Mouse (Mus musculus) kidney, embryonic 15.5 days (tissue): ENCODE data around the gene 2610042L04Rik. TPM values are rescaled to one million over a fixed set of nuclear protein-coding genes. Genes with fewer than 3 reads are reported as not detected.
A peak's percentile ranks its signal among the peaks of the same experiment; 100 is the strongest.
"Not testable (repeated sequence)": the region's sequence is repeated elsewhere in the genome, so short reads cannot be mapped to it uniquely, and the experiment has no call there.

Experiments used
- ATAC-seq: fragments of 200-750 bp; cut with Nextera tagmentation; replicated peaks from 2 replicates; pipeline ENCODE4 v1.8.0; 2017; ENCODE audit warnings: moderate TSS enrichment; ENCODE audit not compliant: low FRiP score
- H3K27ac ChIP-seq: fragments of 300-500 bp; sonication (generic); 2 replicates; pipeline ENCODE4 v1.5.1; 2015; ENCODE audit warnings: mild to moderate bottlenecking, inconsistent platforms
- H3K27me3 ChIP-seq: fragments of 300-500 bp; sonication (generic); 2 replicates; pipeline ENCODE4 v1.6.1; 2015; ENCODE audit warnings: inconsistent platforms
- H3K36me3 ChIP-seq: fragments of 300-500 bp; sonication (generic); 2 replicates; pipeline ENCODE4 v1.6.1; 2015; ENCODE audit warnings: inconsistent platforms
- H3K4me1 ChIP-seq: fragments of 300-500 bp; sonication (generic); 2 replicates; pipeline ENCODE4 v1.6.1; 2015; ENCODE audit warnings: inconsistent platforms
- H3K4me2 ChIP-seq: fragments of 300-500 bp; sonication (generic); 2 replicates; pipeline ENCODE4 v1.6.1; 2015; ENCODE audit warnings: moderate library complexity, mild to moderate bottlenecking, inconsistent platforms
- H3K4me3 ChIP-seq: fragments of 300-500 bp; sonication (generic); replicated peaks from 2 replicates; pipeline ENCODE4 v1.5.1; 2015; ENCODE audit warnings: mild to moderate bottlenecking, inconsistent platforms
- H3K9ac ChIP-seq: fragments of 300-500 bp; sonication (generic); 2 replicates; pipeline ENCODE4 v1.6.1; 2015; ENCODE audit warnings: mild to moderate bottlenecking, inconsistent platforms
- H3K9me3 ChIP-seq: fragments of 300-500 bp; sonication (generic); replicated peaks from 2 replicates; pipeline ENCODE4 v1.6.1; 2016; ENCODE audit warnings: inconsistent platforms
- WGBS: fragments of 180-500 bp; shearing (Covaris S2); methylation state at CpG from one replicate; pipeline ENCODE4 v1.1.7; 2015; ENCODE audit warnings: mixed read lengths; 5-methylcytosine and 5-hydroxymethylcytosine counted together
- polyA plus RNA-seq: library from polyadenylated mRNA; unstranded; fragments of >200 nt; fragmentation: Nextera tagmentation; extraction: Ambion mirVana; gene quantifications from 2 replicates; pipeline ENCODE4 v1.2.1, GENCODE M21; 2015

The 2610042L04Rik gene
- polyA plus RNA-seq = 0.10 TPM in 1 of 2 replicates, not detected in the other

- not testable (repeated sequence) for ATAC-seq, H3K27me3 ChIP-seq, H3K36me3 ChIP-seq, H3K27ac ChIP-seq, H3K9ac ChIP-seq, H3K9me3 ChIP-seq, H3K4me1 ChIP-seq
- Histone ChIP-seq H3K4me3 (peak within 1 kb of the TSS; percentile 37), H3K4me2 (peak within 1 kb of the TSS; percentile 73)
- WGBS = 3% methylated on average over 30 of the region's 48 CpGs
Observed at GRCm38 (mm10) chr14:4334476-4335080, at the start of gene 2610042L04Rik. Gene 2610042L04Rik, plus strand, starts transcription at chr14:4334763.

GRCm38 (mm10) chr14:4316983-4317382 lies 17.6 kb upstream of the 2610042L04Rik start, which contains the start of gene Gm3149:
Gene Gm3149, plus strand, starts transcription at chr14:4317283.
- not testable (repeated sequence) for H3K4me2 ChIP-seq, H3K36me3 ChIP-seq, H3K9ac ChIP-seq, H3K27me3 ChIP-seq, ATAC-seq, H3K4me3 ChIP-seq, H3K4me1 ChIP-seq, H3K27ac ChIP-seq, H3K9me3 ChIP-seq
- no CpG with 5 or more reads among the region's 1 CpGs for WGBS

GRCm38 (mm10) chr14:4335506-4335905 lies 943 bp downstream of the 2610042L04Rik start:
- 5% methylated on average over 8 of the region's 8 CpGs for WGBS
- ATAC-seq = not testable (repeated sequence)

GRCm38 (mm10) chr14:4368991-4369390 lies 34.4 kb downstream of the 2610042L04Rik start:
- not testable (repeated sequence) for H3K4me2 ChIP-seq, H3K4me3 ChIP-seq, H3K36me3 ChIP-seq, ATAC-seq, H3K9me3 ChIP-seq, H3K27me3 ChIP-seq, H3K9ac ChIP-seq, H3K27ac ChIP-seq, H3K4me1 ChIP-seq
- 88% methylated on average over 3 of the region's 3 CpGs for WGBS

More at GRCm38 (mm10) chr14:4335506-4335905, 943 bp downstream of the 2610042L04Rik start:
- H3K4me3 ChIP-seq, H3K27ac ChIP-seq, H3K9ac ChIP-seq, H3K27me3 ChIP-seq, H3K36me3 ChIP-seq, H3K9me3 ChIP-seq, H3K4me1 ChIP-seq, H3K4me2 ChIP-seq: not testable (repeated sequence)

- H3K4me2 ChIP-seq, H3K9me3 ChIP-seq, H3K27me3 ChIP-seq, H3K27ac ChIP-seq, ATAC-seq, H3K36me3 ChIP-seq, H3K4me1 ChIP-seq, H3K9ac ChIP-seq, H3K4me3 ChIP-seq: not testable (repeated sequence)
- WGBS = 79% methylated on average over 3 of the region's 3 CpGs
Observed at GRCm38 (mm10) chr14:4369691-4370090, 35.1 kb downstream of the 2610042L04Rik start.

- not testable (repeated sequence) for H3K9ac ChIP-seq, H3K36me3 ChIP-seq, H3K27ac ChIP-seq, H3K4me3 ChIP-seq, H3K9me3 ChIP-seq, ATAC-seq, H3K27me3 ChIP-seq, H3K4me2 ChIP-seq, H3K4me1 ChIP-seq
Observed at GRCm38 (mm10) chr14:4377871-4378270, 43.3 kb downstream of the 2610042L04Rik start.

GRCm38 (mm10) chr14:4385606-4386005 lies 51.0 kb downstream of the 2610042L04Rik start:
- H3K4me3 ChIP-seq, H3K4me2 ChIP-seq, H3K9me3 ChIP-seq, H3K9ac ChIP-seq, ATAC-seq, H3K4me1 ChIP-seq, H3K27ac ChIP-seq, H3K27me3 ChIP-seq, H3K36me3 ChIP-seq: not testable (repeated sequence)

GRCm38 (mm10) chr14:4392841-4393530 lies 58.4 kb downstream of the 2610042L04Rik start:
- not testable (repeated sequence) for H3K4me3 ChIP-seq, H3K4me1 ChIP-seq, H3K27ac ChIP-seq, H3K9ac ChIP-seq, ATAC-seq, H3K36me3 ChIP-seq, H3K9me3 ChIP-seq, H3K27me3 ChIP-seq, H3K4me2 ChIP-seq
- 90% methylated on average over 4 of the region's 6 CpGs for WGBS

- not testable (repeated sequence) for H3K27ac ChIP-seq, H3K9ac ChIP-seq, H3K4me1 ChIP-seq, H3K36me3 ChIP-seq, H3K4me2 ChIP-seq, H3K4me3 ChIP-seq, ATAC-seq, H3K27me3 ChIP-seq, H3K9me3 ChIP-seq
- WGBS = 84% methylated on average over 3 of the region's 3 CpGs
Observed at GRCm38 (mm10) chr14:4397226-4397625, 62.7 kb downstream of the 2610042L04Rik start, which contains the start of gene Gm3159. Gene Gm3159, plus strand, starts transcription at chr14:4397526.

GRCm38 (mm10) chr14:4398624-4399023 lies 64.1 kb downstream of the 2610042L04Rik start:
- H3K4me3 ChIP-seq, H3K36me3 ChIP-seq, ATAC-seq, H3K27ac ChIP-seq, H3K4me2 ChIP-seq, H3K27me3 ChIP-seq, H3K4me1 ChIP-seq, H3K9ac ChIP-seq, H3K9me3 ChIP-seq: not testable (repeated sequence)

GRCm38 (mm10) chr14:4400115-4400789 lies 65.7 kb downstream of the 2610042L04Rik start:
- not testable (repeated sequence) for H3K4me2 ChIP-seq, H3K4me3 ChIP-seq, H3K27ac ChIP-seq, H3K27me3 ChIP-seq, H3K9ac ChIP-seq, H3K9me3 ChIP-seq, H3K36me3 ChIP-seq, H3K4me1 ChIP-seq, ATAC-seq
- WGBS = 82% methylated on average over 5 of the region's 5 CpGs

GRCm38 (mm10) chr14:4401245-4401644 lies 66.7 kb downstream of the 2610042L04Rik start:
- not testable (repeated sequence) for H3K4me1 ChIP-seq, H3K27me3 ChIP-seq, ATAC-seq, H3K27ac ChIP-seq, H3K9me3 ChIP-seq, H3K36me3 ChIP-seq, H3K4me2 ChIP-seq, H3K9ac ChIP-seq, H3K4me3 ChIP-seq
- WGBS = 70% methylated on average over 5 of the region's 5 CpGs
